Mouse (Mus musculus) liver, embryonic 14.5 days (tissue): ENCODE measurements at regions not wholly inside any gene's neighbourhood (a gene's known extent, or its start where the extent isn't known, plus 50 kb on each side); places are given as distances from the start of the nearest gene placed in this dataset.

Experiments
- CTCF ChIP-seq: IDR thresholded peaks from 2 replicates; pipeline ENCODE4 v1.5.1; 2016; ENCODE audit warnings: antibody characterized with exemption, low read depth, control low read depth
- EP300 ChIP-seq: IDR thresholded peaks from 2 replicates; pipeline ENCODE4 v1.6.1; 2016; ENCODE audit warnings: antibody characterized with exemption, low read depth

DNA sequence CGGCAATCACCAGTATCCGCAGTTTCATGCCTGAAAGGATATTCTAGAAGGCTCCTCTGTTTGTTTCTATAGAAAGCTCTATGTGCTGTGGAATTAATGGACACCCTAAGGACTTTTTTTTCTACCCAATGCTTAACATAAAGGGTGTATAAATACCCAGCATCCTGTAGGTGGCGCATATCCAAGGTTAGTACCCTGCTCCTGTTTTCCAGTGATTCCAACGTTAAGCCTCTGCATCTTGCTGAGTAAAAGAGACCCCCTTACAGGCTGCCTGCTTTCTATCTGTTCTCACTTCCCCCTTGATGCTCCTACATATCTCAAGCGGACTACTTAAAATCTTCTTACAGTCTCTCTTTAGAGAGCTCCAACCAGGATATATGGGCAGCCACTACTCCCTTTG is 221.5 kb upstream of the Cntnap4 start:
- TF ChIP-seq CTCF: no peak
- no peak for TF ChIP-seq EP300
